Mouse (Mus musculus): ENCODE measurements around the gene Prkar2a.

- TF ChIP-seq CTCF (IDR thresholded peaks at IDR 0.05; ENCODE audit: low read depth) = no peak
- no peak for TF ChIP-seq EP300 (optimal IDR thresholded peaks at IDR 0.05)
Measured at GRCm38 (mm10) chr9:108726116-108726515, 37.0 kb downstream of the Prkar2a start.
